Mouse (Mus musculus) fat pad, adult 2 months (tissue): ENCODE measurements around the gene Agmat.

Experiments
- DNase-seq: peaks from one replicate; pipeline ENCODE4 v3.0.0-alpha.2; 2011; ENCODE audit warnings: low read depth, low spot score; ENCODE audit errors: extremely low read depth

The Agmat gene

DNA sequence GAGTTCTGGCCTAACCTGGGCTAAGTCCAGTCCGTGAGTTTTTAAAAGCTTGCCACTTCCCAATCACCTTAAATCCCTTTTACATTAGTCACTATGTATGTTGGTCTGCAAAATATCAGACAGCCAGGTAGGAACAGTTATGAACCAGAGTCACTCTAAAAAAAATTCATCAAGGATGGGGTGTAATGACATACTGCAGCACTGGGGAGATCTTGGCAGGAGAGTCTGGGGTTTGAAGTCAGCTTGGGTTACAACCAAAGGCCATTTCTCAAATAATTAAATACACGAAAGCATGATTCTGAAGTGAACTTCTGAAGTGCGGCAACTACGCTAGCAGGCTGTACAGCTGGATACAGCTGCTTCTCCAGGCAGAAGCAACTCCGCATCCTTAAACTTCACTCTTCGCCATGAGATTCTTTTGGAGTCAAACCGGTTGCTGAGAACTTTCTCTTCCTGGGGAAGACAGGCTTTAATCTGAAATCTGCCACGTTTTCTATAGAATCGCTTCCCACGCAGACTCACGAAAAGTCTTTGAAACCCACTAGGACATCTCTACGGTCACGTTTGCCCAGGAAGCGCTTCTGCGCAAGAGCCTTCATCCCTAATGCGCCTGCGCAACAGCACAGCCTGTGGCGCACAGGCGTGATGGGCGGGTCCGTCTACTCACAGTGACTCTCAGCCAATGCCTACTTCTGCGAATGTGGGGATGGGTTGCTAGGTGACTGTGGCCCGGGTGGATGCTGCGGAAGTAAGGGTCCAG, 11.8 kb upstream of the Agmat start:
- DNase-seq: no peak

DNA sequence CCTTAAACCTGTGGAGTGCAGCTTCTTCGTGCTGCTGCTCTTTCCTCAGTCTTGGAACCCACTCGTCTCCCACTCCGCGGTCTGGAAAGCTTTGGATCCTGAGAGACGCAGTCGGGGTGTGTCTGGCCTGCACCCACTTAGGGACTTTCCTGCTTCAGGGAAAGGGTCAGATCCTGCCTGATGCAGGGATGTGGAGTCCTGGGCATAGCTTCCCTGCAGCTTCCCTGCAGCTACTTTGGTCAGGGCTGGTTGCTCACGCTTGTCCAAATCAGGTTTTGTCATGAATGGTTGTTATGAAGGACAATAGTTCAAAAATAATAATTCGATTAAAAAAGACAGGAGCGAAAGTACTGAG, 11.3 kb upstream of the Agmat start:
- DNase-seq: no peak

DNA sequence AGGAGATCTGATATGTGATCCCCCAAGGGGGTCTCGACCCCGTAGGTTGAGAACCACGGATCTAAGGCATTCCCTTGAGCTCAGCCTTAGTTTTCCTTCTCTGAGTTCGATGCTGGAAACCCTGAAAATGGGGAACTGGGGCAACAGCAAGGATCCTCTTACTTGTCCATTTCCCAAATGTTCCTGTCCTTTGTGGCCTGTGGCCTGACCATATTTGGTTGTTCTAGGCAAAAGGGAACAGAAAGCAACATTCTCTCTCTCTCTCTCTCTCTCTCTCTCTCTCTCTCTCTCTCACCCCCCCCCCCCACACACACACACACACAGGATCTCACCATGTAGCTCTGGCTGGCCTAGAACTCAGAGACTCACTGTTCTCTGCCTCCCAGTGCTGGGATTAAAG, 9.6 kb upstream of the Agmat start:
- DNase-seq: no peak

DNA sequence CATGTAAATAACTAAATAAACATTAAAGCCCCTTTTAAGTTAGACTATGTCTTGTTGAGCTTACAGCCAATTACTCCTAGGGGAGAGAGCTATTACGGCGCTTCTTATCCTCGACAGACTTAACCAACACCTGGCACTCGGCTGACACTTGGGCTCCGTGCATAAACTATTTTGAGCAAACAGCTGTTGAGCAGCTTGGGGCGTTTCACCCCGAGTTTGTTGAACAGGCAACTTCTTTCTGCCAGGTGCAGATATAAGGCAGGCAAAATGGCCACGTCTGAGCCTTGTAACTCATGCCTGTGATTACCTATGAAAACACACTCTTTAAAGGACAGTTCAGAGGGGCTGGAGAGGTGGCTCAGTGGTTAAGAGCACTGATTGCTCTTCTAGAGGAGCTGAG, 8.5 kb upstream of the Agmat start:
- no peak for DNase-seq

DNA sequence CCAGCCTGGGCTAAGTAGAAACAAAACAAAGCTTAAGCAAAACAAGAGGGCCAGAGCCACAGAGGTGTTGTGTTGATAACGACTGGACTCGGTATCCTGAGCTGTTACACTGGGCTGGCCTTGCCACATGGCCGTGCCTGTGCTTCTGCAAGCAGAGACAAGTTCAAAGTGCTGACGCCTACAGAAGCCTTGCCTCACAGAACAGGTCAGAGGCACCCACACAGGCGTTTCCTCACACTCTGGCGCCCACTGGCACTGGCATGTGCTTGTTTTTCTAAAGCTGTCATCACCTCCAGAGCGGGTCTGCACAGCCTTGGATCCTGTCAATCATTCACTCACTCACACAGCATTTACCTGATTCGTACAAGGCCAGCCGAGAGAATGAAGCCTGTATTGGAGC, 4.6 kb upstream of the Agmat start:
- DNase-seq: peak; percentile 93

DNA sequence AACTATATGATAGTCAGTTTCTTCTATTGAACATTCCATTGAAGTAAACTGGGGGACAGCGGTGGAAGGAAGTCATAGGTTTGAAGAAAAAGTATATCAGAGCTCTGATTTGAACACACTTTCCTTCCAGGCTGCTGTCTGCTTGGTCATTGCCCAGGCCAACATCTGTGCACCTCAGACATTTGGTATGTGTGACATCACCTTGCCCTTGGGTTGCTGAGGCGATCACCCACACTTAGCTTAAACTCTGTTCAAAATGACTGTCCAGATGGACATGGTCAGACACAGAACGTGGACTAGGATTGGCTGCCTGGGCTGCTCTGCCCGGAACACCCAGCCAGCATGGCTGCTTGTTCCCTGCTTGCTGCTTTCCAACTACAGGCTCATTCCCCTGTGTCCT, 4.1 kb upstream of the Agmat start:
- DNase-seq: no peak

DNA sequence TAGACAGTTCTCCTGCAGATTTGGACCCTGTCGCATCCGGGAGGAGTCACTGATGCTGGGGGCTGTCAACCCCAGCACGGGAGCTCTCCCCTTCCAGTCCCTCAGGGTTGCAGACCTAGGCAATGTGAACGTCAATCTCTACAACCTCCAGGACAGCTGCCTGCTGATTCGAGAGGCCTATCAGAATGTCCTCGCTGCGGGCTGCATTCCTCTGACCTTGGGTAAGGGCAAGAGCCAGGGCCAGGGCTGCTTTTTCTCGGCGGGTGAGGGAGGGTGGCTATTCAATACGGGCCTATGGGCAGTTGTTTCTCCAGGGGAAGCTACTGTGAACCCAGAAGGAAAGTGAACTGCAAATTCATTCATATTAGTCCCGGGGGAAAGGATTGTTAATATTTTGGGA, 3.1 kb downstream of the Agmat start:
- DNase-seq: no peak

DNA sequence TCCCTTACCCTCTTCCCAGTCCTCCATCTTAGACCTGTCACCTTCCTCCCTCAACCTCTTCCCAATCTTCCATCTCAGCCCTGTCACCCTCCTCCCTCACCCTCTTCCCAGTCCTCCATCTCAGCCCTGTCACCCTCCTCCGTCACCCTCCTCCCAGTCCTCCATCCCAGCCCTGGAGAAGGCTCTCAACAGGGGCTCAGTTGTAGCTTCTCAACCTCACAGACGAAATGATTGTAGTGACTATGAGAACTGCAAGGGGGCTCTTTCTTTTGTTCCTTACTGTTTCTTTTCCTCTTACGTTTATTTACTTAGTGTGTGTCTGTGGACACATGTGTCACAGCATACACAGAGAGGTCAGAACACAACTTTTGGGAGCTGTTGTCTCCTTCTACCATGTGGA, 4.4 kb downstream of the Agmat start:
- DNase-seq: no peak

DNA sequence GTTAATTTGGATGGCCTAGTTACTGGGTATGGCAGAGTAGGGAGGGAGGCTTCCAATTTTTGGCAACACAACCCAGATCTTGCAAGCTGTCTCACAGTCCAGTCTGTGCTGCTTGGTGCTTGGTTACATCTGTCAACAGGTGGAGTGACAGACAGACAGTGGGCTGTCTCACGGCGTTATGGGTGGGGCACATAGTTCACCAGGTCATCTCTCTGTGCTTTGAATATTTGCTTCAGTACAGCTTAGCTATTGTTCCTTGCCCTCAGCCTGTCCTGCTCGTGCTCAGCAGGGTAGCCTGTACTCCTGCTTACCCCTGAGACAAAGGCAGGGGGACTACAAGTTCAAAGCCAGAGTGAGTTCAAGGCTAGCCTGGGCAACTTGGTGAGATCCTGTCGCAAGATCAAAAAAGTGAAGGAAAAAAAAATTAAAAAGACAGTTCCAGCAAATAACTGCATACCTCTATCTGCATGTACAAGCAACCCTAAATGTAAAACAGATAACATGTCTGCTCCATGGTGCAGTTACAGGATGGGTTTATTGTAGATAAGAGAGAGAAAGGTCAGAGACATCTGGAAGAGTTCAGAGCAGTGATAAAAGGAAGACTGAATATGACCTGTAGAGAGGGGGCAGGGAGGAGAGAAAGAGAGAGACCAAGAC, 5.1 kb downstream of the Agmat start:
- DNase-seq: no peak

DNA sequence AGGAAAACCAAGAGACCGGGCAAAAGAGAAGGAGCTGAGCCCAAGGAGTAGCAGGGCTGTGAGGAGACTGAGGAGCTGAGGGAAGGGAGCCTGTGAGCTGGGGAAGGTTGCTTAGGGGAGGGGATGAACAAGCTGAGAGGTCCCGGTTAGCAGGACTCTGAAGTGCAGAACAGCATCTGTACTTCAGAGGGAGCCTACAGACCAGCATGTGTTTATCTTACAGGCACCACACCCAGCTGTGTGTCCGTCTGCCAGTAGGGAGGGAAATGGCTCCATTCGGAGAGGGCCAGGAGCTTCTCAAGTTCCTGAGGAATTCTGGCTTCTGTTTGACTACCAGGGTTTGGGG, 5.6 kb downstream of the Agmat start:
- DNase-seq: no peak

DNA sequence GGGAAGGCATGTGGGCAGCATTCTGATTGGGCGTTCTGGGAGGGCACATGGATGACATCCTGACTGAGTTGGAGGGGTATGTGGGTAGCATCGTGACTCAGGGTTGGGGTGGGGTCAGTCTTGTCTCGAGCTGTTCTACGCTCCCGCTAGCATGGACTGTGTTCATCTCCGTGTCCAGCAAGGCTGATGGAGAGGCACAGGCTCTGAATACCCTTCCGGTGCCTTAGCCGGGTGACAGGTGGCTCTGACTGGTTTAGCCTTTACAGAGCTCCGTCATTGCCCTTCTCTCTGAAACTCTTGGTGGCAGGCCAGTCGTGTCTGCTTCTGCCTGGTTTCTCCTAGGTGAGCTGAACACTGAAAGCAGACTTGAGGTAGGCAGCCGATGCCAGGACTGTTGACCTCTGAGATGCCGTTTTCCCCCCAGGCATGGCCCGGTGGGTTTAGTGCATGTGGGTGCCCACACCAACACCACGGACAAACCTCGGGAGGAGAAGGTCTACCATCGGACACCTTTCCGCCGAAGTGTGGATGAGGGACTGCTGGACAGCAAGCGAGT, 9.0 kb downstream of the Agmat start:
- DNase-seq: no peak

DNA sequence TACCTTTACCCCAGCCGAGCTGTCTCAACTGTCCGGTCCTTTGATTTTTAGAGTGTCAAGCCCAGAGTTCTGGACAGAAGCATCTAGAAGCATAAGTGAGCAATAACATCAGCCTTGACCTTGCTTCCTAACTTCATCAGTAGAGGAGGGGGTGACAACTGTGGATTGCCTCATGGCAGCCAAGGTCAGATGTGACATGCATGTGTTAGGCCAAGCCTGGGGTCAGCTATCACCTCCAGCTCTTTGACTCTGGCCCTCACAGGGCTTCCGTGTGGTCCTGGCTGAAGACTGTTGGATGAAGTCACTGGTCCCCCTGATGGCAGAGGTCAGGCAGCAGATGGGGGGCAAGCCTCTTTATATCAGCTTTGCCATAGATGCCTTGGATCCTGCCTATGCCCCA, 10.7 kb downstream of the Agmat start:
- no peak for DNase-seq

DNA sequence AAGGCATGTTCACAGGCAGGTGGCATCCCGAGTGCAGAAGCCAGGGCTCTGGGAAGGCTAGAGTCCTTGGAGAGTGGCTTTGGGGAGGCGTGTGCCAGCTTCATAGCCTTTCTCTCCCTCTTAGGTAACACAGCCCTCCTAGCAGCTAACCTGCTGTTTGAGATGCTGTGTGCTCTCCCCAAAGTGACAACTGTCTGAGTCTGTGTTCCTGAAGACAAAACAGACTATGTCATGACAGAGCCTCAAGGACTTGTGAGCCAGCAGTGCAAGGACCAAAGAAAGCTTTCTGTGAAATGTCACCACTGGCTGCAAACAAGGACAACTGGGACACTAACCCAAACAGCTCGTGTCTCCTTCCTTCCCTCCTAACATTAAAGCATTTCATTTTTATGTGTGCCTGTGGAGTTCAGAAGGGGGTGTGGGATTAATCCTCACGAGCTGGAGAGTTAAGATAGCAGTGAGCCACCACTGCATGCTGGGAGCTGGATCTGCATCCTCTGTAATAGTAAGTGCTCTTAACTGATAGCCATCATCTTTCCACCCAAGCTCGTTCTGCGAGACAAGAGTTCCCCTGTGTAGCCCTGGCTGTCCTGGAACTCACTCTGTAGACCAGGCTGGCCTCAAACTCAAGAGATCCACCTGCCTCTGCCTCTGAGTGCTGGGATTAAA, 12.5 kb downstream of the Agmat start:
- DNase-seq: no peak

DNA sequence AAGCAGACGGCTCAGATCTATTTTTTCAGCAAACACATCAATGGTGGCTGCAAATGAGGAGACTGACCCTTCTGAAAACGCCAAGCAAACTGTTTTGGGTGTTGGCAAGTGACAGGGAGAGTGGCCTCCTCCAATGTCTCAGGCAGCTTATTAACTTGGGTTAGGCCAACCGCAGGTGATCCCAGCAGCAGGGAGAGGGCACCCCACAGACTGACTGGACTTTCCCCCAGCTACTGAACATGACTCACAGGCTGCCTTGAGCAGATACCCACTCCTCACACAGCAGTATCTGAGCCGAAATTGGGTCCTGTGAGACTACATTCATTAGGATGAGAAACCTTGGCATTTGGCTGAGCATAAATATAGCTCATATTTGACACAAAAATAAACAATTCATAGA, 14.5 kb downstream of the Agmat start:
- no peak for DNase-seq

DNA sequence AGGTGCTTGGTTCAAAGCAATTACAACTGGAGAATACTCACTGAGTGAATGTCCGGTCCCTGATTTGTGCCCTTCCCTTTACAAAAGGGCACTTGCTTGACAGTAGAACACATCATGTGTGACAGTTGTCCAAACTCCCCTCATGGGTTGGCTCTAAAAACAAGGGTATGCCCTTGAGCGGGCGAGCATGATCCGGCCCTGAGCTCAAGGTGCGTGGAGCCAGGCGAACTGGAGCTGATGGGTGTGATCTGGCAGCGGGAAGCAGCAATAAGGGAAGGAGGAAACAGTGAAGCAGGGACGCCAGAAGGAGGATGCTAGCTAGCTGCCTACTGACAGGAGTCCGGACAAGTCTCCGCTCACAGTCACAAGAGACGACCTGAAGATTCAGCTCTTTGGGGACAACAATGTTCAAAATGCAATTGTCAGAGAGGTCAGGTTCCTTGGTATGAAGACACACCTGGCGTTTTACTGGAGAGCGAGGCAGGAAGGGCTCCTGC, 15.7 kb downstream of the Agmat start:
- no peak for DNase-seq

DNA sequence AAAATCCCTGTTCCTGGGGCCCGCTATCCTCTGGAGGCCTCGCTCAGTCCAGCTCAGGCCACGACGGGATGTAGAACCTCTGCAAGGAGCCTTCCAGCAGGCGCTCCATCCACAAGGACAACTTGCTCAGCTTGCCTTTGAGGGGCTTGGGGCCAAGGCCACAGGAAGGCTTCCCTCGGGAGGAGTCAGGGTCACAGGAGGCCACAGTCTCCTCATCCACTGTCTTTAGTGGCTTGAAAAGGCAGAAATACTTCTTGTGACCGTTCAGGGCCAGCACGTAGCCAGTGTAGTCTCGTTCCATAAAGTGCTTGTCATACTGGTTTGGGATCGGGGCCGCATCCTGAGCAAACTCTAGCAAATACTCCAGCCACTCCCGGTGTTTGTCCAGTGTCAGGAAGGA, 17.0 kb downstream of the Agmat start:
- no peak for DNase-seq

DNA sequence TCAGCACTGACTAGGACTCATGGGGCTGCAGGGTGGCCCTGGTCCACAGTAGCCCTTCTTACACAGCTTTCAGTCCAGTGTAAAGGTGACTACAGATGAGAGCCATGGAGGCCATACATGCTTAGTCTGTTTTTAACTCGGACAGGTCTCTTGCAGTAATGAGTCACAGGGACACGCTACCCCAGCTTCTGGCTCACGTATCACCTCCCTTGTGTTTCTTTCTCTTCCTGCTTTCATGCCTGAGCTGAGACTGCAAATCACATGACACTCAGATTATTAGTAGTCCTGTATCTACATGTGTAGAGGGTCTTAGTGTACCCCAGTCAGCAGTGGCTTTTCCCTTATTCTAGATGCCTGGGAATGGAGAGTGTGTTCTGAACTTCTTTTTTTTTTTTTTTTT, 18.5 kb downstream of the Agmat start:
- DNase-seq: no peak

DNA sequence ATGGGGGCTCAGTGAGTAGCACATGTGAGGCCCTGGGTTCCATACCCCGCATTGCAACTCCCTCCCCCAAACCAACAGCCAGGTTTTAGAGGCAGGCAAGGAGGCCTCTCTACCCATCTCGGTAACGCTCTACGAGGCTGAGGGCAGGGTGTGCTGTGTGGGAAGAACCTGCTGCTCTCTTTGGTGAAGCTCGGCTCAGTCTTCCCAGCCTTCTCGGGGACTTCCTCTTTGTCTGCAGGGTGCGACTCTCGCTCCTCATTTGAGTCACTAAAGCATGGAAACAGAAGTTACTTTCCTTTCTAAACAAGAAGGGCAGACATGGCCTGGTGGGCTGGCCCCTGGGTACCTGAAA, 19.8 kb downstream of the Agmat start:
- DNase-seq: no peak

DNA sequence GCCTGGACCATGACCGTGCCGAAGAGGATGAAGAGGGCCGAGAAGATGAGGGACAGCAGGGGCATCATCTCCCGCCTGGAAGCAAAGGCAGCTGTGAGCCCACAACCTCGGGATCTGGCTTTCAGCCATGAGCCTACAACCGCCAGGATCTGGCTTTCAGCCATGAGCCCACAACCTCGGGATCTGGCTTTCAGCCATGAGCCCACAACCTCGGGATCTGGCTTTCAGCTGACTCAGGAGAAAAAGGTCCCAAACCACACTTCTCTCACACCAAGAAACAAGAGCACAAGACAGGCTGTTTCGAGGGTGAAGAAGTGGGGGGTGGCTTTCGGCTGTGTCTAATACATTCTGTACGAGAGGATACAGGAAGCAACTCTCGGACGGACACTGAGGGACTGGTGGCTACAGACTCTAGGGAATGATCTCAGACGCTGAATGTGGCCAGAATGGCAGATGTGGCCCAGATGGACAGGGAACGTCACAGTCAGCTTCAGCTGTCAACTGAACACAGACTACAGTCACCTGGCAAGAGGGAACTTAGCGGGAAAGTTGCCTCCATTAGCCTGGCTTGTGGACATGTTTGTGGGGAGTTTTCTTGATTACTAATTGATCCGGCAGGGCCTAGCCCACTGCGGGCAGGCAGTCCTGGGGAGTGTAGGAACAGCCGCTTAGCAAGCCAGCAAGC, 20.3 kb downstream of the Agmat start:
- no peak for DNase-seq

DNA sequence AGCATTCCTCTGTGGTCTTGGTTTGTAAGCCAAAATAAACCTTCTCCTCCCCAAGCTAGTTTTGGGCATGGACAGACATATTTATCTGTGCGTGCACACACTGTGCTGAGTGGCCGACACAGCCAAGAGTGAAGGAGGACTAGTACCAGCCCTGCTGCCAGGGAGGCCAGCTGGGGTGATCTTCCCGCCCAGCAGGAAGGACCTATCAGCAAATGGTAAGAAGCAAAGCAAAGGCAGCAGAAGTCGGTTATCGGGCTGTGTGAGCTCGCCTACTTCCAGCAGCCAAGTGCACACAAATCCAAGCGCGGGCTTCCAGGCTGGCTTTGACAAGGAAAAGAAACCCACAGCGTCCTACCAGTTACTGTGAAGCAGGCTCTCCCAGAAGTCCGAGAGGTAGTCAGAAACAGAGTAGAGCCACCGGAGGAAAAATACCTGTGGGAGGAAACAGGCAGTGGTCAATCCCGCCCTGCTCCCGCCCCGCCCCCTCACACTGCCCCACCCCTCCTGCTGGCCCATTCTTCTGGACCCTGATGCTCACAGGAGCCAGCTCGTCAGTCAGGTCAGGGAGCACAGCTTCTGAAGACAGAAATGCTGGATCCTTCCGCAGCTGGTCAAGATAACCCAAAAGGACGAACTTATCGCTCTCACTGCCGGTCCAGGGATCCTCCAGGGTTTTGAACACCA, 21.0 kb downstream of the Agmat start:
- peak; percentile 43 for DNase-seq
